Mouse (Mus musculus) heart, adult 2 months (tissue): ENCODE data around the gene Dgcr2.

Source experiments
- CTCF ChIP-seq: fragments of 200-600 bp; IDR thresholded peaks from 2 replicates; pipeline ENCODE4 v1.8.1; 2022; ENCODE audit warnings: antibody characterized with exemption, mild to moderate bottlenecking, moderate library complexity
- POLR2A ChIP-seq: fragments of 200-500 bp; IDR thresholded peaks from 2 replicates; pipeline ENCODE4 v1.6.1; 2011; ENCODE audit warnings: mild to moderate bottlenecking, low read depth, low read length, control low read depth; ENCODE audit not compliant: insufficient read depth

GRCm38 (mm10) chr16:17839976-17840375, 58.4 kb downstream of the Dgcr2 start:
- no peak for TF ChIP-seq CTCF
- no peak for TF ChIP-seq POLR2A
